Mouse (Mus musculus): ENCODE results near the gene Prtn3. TPM values are rescaled to one million over a fixed set of nuclear protein-coding genes. Genes with fewer than 3 reads are reported as not detected.

Gene Prtn3
- total and polyA plus RNA-seq, 3 experiments: 0.55 to 1.2 (median 0.84) TPM

DNA sequence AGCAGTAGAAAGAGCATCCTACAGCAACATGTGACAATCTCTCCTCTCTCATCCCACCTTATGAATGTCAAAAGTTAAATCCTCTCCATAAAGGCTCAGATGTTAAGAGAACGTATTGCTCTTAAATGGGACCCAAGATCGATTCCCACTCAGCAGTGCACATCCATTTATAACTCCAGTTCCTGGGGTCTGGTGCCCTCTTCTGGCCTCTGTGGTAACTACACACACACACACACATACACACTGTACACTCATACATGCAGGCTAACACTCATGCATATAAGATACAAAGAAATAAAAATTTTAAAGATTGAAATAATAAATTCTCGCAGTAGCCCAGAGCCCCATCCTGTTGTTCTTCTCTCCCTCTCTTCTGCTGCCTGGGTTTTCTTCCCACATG, 37.4 kb upstream of the Prtn3 start:
- Histone ChIP-seq H3K27me3 (ENCODE audit: control insufficient read depth, insufficient read depth, low read length) (no peaks in the 10 kb centered on the region), H3K9ac (ENCODE audit: low read depth, low read length) (no peak overlapping the region), H3K36me3 (ENCODE audit: control insufficient read depth, insufficient read depth, low read length) (no peaks in the 10 kb centered on the region), H3K4me3 (no peak overlapping the region), H3K4me1 (ENCODE audit: control insufficient read depth, insufficient read depth, low read length) (peaks cover 7% of the 10 kb centered on the region), H3K27ac (no peak overlapping the region), H3K79me2 (replicated peaks; ENCODE audit: control insufficient read depth, insufficient read depth, low read length) (no peaks in the 10 kb centered on the region)
- intact Hi-C loops (cut with DNase I): no loop called here
- TF ChIP-seq POLR2A (IDR thresholded peaks at IDR 0.05; ENCODE audit: insufficient read depth, low read depth, low read length) (no peak), EP300 (IDR thresholded peaks at IDR 0.05; ENCODE audit: insufficient read depth, low read depth, low read length) (no peak), CTCF (IDR thresholded peaks at IDR 0.05) (peak; percentile 44)
- WGBS: 96% methylated on average over 3 of the region's 3 CpGs
- DNase-seq: no peak

DNA sequence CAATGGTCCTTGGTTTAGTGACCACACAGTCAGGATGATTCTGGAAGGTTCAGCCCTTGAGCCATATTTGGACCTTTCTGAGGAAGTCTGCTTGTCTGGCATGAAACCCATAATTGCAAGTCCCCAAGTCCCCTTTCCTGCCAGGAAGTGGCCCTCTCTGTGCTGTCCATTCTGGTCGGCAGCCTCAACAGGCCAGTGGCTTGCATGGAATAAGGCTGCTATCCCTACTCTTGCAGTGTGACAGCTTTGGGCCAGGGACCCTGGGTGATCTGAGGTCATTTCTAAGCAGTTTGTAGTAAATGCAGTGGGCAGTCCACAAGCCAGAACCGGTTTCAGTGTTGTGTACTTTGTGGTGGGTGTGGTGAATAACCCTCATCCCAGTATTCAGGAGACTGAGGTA, 36.1 kb upstream of the Prtn3 start:
- H3K36me3 ChIP-seq (ENCODE audit: control insufficient read depth, insufficient read depth, low read length): no peaks in the 10 kb centered on the region
- H3K27ac ChIP-seq: peak overlapping the region; percentile 34
- peak in 1 of 2 experiments; percentile 23 for DNase-seq
- no peaks in the 10 kb centered on the region for H3K27me3 ChIP-seq (ENCODE audit: control insufficient read depth, insufficient read depth, low read length)
- intact Hi-C loops (cut with DNase I): no loop called here
- no peak overlapping the region for H3K9ac ChIP-seq (ENCODE audit: low read depth, low read length)
- H3K79me2 ChIP-seq (replicated peaks; ENCODE audit: control insufficient read depth, insufficient read depth, low read length): no peaks in the 10 kb centered on the region
- H3K4me1 ChIP-seq (ENCODE audit: control insufficient read depth, insufficient read depth, low read length): peaks cover 7% of the 10 kb centered on the region
- TF ChIP-seq CTCF (IDR thresholded peaks at IDR 0.05) (no peak), POLR2A (IDR thresholded peaks at IDR 0.05; ENCODE audit: insufficient read depth, low read depth, low read length) (no peak), EP300 (IDR thresholded peaks at IDR 0.05; ENCODE audit: insufficient read depth, low read depth, low read length) (no peak)
- 24% methylated on average over 2 of the region's 2 CpGs for WGBS
- no peak overlapping the region for H3K4me3 ChIP-seq

DNA sequence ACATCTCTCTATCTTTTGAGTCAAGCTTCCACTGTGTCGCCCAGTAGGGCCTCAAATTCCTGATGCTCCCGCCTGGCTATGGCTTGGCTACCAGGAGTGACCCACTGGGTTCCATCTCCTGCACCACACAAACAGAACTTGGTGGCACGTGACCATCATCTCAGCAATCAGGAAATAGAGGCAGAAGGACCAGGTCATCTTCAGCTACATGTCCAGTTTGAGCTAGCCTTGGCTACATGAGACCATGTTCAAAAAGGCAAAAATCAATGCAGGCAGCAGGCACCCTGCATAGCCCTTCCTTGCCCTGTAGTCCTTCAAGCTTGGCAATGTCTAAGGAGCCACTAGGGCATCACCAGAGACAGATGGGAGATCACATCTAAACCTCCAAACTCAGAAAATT, 34.2 kb upstream of the Prtn3 start:
- Histone ChIP-seq H3K9ac (ENCODE audit: low read depth, low read length) (no peak overlapping the region), H3K36me3 (ENCODE audit: control insufficient read depth, insufficient read depth, low read length) (no peaks in the 10 kb centered on the region), H3K4me3 (no peak overlapping the region; the same call in 1 of the 2 replicates), H3K79me2 (replicated peaks; ENCODE audit: control insufficient read depth, insufficient read depth, low read length) (no peaks in the 10 kb centered on the region), H3K27ac (peak overlapping the region; percentile 93), H3K27me3 (ENCODE audit: control insufficient read depth, insufficient read depth, low read length) (no peaks in the 10 kb centered on the region), H3K4me1 (ENCODE audit: control insufficient read depth, insufficient read depth, low read length) (peaks cover 7% of the 10 kb centered on the region)
- intact Hi-C loops (cut with DNase I): loop anchor here (1.0 kb wide), 1 partner anchor 12 kb away; no protein-coding TSS in a partner anchor
- no peak for DNase-seq
- TF ChIP-seq CTCF (IDR thresholded peaks at IDR 0.05) (no peak), EP300 (IDR thresholded peaks at IDR 0.05; ENCODE audit: insufficient read depth, low read depth, low read length) (no peak), POLR2A (IDR thresholded peaks at IDR 0.05; ENCODE audit: insufficient read depth, low read depth, low read length) (no peak)
- 93% methylated on average over 3 of the region's 3 CpGs for WGBS

DNA sequence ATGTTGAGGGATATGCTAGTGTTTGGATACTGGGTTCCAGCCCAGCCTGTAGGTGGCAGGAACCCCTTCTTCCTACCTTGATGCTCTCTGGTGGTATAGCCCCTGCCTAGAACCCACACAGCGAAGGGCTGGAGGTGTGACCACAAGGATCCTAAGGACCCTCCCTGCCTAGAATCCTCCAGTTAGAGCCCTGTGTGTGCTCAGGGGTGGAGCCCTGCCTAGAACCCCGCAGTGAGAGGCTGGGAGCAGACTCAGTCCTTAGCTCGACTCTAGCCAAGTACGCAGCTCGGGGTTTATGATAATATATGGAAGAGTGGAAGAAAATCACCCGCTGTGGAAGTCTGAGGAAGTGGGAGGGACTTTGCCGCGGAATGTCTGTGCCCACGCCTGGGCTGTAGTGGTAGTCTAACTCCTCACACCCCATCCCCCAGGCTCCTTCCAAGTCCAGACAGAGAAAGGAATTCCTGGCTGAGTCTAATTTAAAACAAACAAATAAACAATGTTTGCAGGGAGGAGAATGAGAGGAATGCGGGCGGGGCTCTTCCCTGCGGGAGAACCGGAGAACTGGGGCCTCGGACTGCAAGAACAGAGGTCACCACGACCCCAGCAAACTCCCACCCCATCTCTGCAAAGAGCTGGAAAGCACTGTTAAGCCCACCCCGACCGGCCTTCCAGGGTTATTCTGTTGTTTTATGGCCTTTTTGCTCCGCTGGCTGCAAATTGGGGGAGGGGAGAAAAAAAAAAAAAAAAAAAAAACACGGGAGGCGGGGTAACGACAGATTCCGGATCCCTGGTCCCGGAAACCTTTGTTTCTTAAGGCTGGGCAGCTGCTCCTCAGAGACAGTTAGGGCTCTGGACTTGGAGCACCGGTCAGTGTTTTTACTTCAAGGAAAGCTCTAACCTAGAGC, 33.4 kb upstream of the Prtn3 start:
- Histone ChIP-seq H3K36me3 (ENCODE audit: control insufficient read depth, insufficient read depth, low read length) (no peaks in the 10 kb centered on the region), H3K27me3 (ENCODE audit: control insufficient read depth, insufficient read depth, low read length) (no peaks in the 10 kb centered on the region), H3K9ac (ENCODE audit: low read depth, low read length) (peak overlapping the region; percentile 62), H3K4me1 (ENCODE audit: control insufficient read depth, insufficient read depth, low read length) (peaks cover 7% of the 10 kb centered on the region), H3K4me3 (peak overlapping the region; percentile 60), H3K79me2 (replicated peaks; ENCODE audit: control insufficient read depth, insufficient read depth, low read length) (no peaks in the 10 kb centered on the region), H3K27ac (peak overlapping the region; percentile 93)
- WGBS: under 1% methylated on average over 24 of the region's 24 CpGs
- peak; percentile 70 to 75 for DNase-seq
- TF ChIP-seq POLR2A (IDR thresholded peaks at IDR 0.05; ENCODE audit: insufficient read depth, low read depth, low read length): peak; percentile 92
- TF ChIP-seq CTCF (IDR thresholded peaks at IDR 0.05): peak; percentile 46
- 0 out of 2 replicates have a peak, but pooled peaks have one; percentile 36 for TF ChIP-seq EP300 (IDR thresholded peaks at IDR 0.05; ENCODE audit: insufficient read depth, low read depth, low read length)
- intact Hi-C loops (cut with DNase I): loop anchor here (1.0 kb wide), 1 partner anchor 11 kb away; no protein-coding TSS in a partner anchor

DNA sequence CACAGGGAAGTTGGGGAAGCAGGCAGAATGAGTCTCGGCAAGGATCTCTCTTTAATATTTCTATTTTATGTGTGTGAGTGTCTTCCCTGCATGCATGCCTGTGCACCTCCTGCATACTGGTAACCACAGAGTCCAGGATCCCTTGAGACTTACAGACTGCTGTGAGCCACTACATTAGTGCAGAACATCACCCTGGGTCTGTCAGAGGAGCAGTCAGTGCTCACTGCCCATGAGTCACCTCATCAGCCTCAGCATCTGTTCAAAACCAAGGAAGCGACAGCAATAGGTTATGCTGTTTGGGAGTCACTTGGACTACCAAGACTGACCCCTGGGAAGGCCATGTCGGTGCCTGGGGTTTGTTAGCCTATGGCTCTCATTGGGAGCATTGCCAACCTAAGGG, 32.0 kb upstream of the Prtn3 start:
- H3K9ac ChIP-seq (ENCODE audit: low read depth, low read length): no peak overlapping the region
- TF ChIP-seq POLR2A (IDR thresholded peaks at IDR 0.05; ENCODE audit: insufficient read depth, low read depth, low read length): no peak
- TF ChIP-seq CTCF (IDR thresholded peaks at IDR 0.05): no peak
- no peak for TF ChIP-seq EP300 (IDR thresholded peaks at IDR 0.05; ENCODE audit: insufficient read depth, low read depth, low read length)
- H3K4me3 ChIP-seq: no peak overlapping the region
- DNase-seq: no peak
- H3K27ac ChIP-seq: no peak overlapping the region; the same call in 1 of the 2 replicates
- H3K27me3 ChIP-seq (ENCODE audit: control insufficient read depth, insufficient read depth, low read length): no peaks in the 10 kb centered on the region
- 76% methylated on average over 3 of the region's 3 CpGs for WGBS
- intact Hi-C loops (cut with DNase I): no loop called here
- H3K79me2 ChIP-seq (replicated peaks; ENCODE audit: control insufficient read depth, insufficient read depth, low read length): no peaks in the 10 kb centered on the region
- H3K4me1 ChIP-seq (ENCODE audit: control insufficient read depth, insufficient read depth, low read length): peaks cover 7% of the 10 kb centered on the region
- H3K36me3 ChIP-seq (ENCODE audit: control insufficient read depth, insufficient read depth, low read length): no peaks in the 10 kb centered on the region

DNA sequence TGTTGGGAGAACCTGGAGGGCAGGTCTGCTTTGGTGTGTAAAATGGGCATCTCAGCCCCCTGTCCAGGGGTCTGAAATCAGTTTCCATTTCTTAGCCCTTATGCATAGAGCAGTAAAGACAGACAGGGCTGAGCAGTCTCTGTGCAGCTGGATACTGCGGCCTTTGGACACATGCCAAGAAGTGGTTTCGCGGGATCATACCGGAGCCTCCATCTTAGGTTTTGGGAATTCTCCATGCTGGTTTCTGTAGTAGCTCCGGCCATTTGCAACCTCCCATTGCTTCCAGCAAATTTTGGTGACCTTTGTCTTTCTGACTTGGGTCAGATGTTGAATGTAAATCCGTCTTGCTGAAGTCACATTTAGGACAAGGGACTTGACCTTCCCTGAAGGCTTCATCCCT, 30.8 kb upstream of the Prtn3 start:
- H3K4me3 ChIP-seq: no peak overlapping the region
- intact Hi-C loops (cut with DNase I): no loop called here
- WGBS: 45% methylated on average over 6 of the region's 6 CpGs
- TF ChIP-seq POLR2A (IDR thresholded peaks at IDR 0.05; ENCODE audit: insufficient read depth, low read depth, low read length): no peak
- no peak for TF ChIP-seq EP300 (IDR thresholded peaks at IDR 0.05; ENCODE audit: insufficient read depth, low read depth, low read length)
- TF ChIP-seq CTCF (IDR thresholded peaks at IDR 0.05): no peak
- no peaks in the 10 kb centered on the region for H3K79me2 ChIP-seq (replicated peaks; ENCODE audit: control insufficient read depth, insufficient read depth, low read length)
- no peak overlapping the region for H3K27ac ChIP-seq
- no peaks in the 10 kb centered on the region for H3K27me3 ChIP-seq (ENCODE audit: control insufficient read depth, insufficient read depth, low read length)
- no peak overlapping the region for H3K9ac ChIP-seq (ENCODE audit: low read depth, low read length)
- no peaks in the 10 kb centered on the region for H3K36me3 ChIP-seq (ENCODE audit: control insufficient read depth, insufficient read depth, low read length)
- peaks cover 4% of the 10 kb centered on the region; the same call in 1 of the 2 replicates for H3K4me1 ChIP-seq (ENCODE audit: control insufficient read depth, insufficient read depth, low read length)
- DNase-seq: no peak
